Mouse (Mus musculus): ENCODE data around the gene Prickle4. TPM values are rescaled to one million over a fixed set of nuclear protein-coding genes. Genes with fewer than 3 reads are reported as not detected.

Gene Prickle4
- 2.7 and 3.4 TPM in 2 replicates for polyA plus RNA-seq (2012; rRNA removed)

GRCm38 (mm10) chr17:47694503-47695336, at the start of gene Prickle4:
Gene Prickle4, minus strand, starts transcription at chr17:47694736.
- Histone ChIP-seq H3K36me3 (ENCODE audit: control insufficient read depth, insufficient read depth, low read length) (no peaks in the 10 kb centered on the region), H3K27ac (ENCODE audit: control insufficient read depth, insufficient read depth, low read depth, low read length) (peak within 1 kb of the TSS; percentile 46; the same call in 1 of the 2 replicates), H3K4me1 (ENCODE audit: control insufficient read depth, insufficient read depth, low read length) (peaks cover 13% of the 10 kb centered on the region), H3K27me3 (ENCODE audit: control insufficient read depth, insufficient read depth, low read length) (no peaks in the 10 kb centered on the region), H3K4me3 (ENCODE audit: control insufficient read depth, low read depth, low read length) (peak within 1 kb of the TSS; percentile 91)
- peak; percentile 54 for TF ChIP-seq POLR2A (IDR thresholded peaks at IDR 0.05; ENCODE audit: control insufficient read depth, low read depth, low read length)
- TF ChIP-seq CTCF (IDR thresholded peaks at IDR 0.05; ENCODE audit: control insufficient read depth, insufficient read depth, insufficient replicate concordance, low read depth, low read length) = peak; percentile 62; the same call in 1 of the 2 replicates

- H3K4me3 ChIP-seq (ENCODE audit: control insufficient read depth, low read depth, low read length) = peak overlapping the region; percentile 22; the same call in 1 of the 2 replicates
- no peak for TF ChIP-seq CTCF (IDR thresholded peaks at IDR 0.05; ENCODE audit: control insufficient read depth, insufficient read depth, insufficient replicate concordance, low read depth, low read length)
- no peak for TF ChIP-seq POLR2A (IDR thresholded peaks at IDR 0.05; ENCODE audit: control insufficient read depth, low read depth, low read length)
- H3K27ac ChIP-seq (ENCODE audit: control insufficient read depth, insufficient read depth, low read depth, low read length) = no peak overlapping the region
- H3K4me1 ChIP-seq (ENCODE audit: control insufficient read depth, insufficient read depth, low read length) = peaks cover 7% of the 10 kb centered on the region
- H3K36me3 ChIP-seq (ENCODE audit: control insufficient read depth, insufficient read depth, low read length) = no peaks in the 10 kb centered on the region
- no peaks in the 10 kb centered on the region for H3K27me3 ChIP-seq (ENCODE audit: control insufficient read depth, insufficient read depth, low read length)
Observed at GRCm38 (mm10) chr17:47744086-47744485, 49.5 kb upstream of the Prickle4 start.

- H3K27ac ChIP-seq (ENCODE audit: control insufficient read depth, insufficient read depth, low read depth, low read length) = no peak overlapping the region
- peak; percentile 51; the same call in 1 of the 2 replicates for TF ChIP-seq CTCF (IDR thresholded peaks at IDR 0.05; ENCODE audit: control insufficient read depth, insufficient read depth, insufficient replicate concordance, low read depth, low read length)
- no peak for TF ChIP-seq POLR2A (IDR thresholded peaks at IDR 0.05; ENCODE audit: control insufficient read depth, low read depth, low read length)
- H3K36me3 ChIP-seq (ENCODE audit: control insufficient read depth, insufficient read depth, low read length) = no peaks in the 10 kb centered on the region
- peaks cover 12% of the 10 kb centered on the region for H3K4me1 ChIP-seq (ENCODE audit: control insufficient read depth, insufficient read depth, low read length)
- H3K4me3 ChIP-seq (ENCODE audit: control insufficient read depth, low read depth, low read length) = no peak overlapping the region
- no peaks in the 10 kb centered on the region for H3K27me3 ChIP-seq (ENCODE audit: control insufficient read depth, insufficient read depth, low read length)
Observed at GRCm38 (mm10) chr17:47742991-47743734, 48.6 kb upstream of the Prickle4 start.

GRCm38 (mm10) chr17:47740186-47740585, 45.6 kb upstream of the Prickle4 start:
- TF ChIP-seq CTCF (IDR thresholded peaks at IDR 0.05; ENCODE audit: control insufficient read depth, insufficient read depth, insufficient replicate concordance, low read depth, low read length) = no peak
- TF ChIP-seq POLR2A (IDR thresholded peaks at IDR 0.05; ENCODE audit: control insufficient read depth, low read depth, low read length) = no peak
- Histone ChIP-seq H3K27me3 (ENCODE audit: control insufficient read depth, insufficient read depth, low read length) (no peaks in the 10 kb centered on the region), H3K4me1 (ENCODE audit: control insufficient read depth, insufficient read depth, low read length) (peaks cover 16% of the 10 kb centered on the region), H3K27ac (ENCODE audit: control insufficient read depth, insufficient read depth, low read depth, low read length) (no peak overlapping the region), H3K4me3 (ENCODE audit: control insufficient read depth, low read depth, low read length) (no peak overlapping the region), H3K36me3 (ENCODE audit: control insufficient read depth, insufficient read depth, low read length) (no peaks in the 10 kb centered on the region)

GRCm38 (mm10) chr17:47738879-47739798, 44.6 kb upstream of the Prickle4 start:
- Histone ChIP-seq H3K36me3 (ENCODE audit: control insufficient read depth, insufficient read depth, low read length) (no peaks in the 10 kb centered on the region), H3K27ac (ENCODE audit: control insufficient read depth, insufficient read depth, low read depth, low read length) (no peak overlapping the region), H3K27me3 (ENCODE audit: control insufficient read depth, insufficient read depth, low read length) (no peaks in the 10 kb centered on the region), H3K4me3 (ENCODE audit: control insufficient read depth, low read depth, low read length) (peak overlapping the region; percentile 90), H3K4me1 (ENCODE audit: control insufficient read depth, insufficient read depth, low read length) (peaks cover 16% of the 10 kb centered on the region)
- TF ChIP-seq CTCF (IDR thresholded peaks at IDR 0.05; ENCODE audit: control insufficient read depth, insufficient read depth, insufficient replicate concordance, low read depth, low read length) (no peak), POLR2A (IDR thresholded peaks at IDR 0.05; ENCODE audit: control insufficient read depth, low read depth, low read length) (no peak)

GRCm38 (mm10) chr17:47738066-47738878, 43.7 kb upstream of the Prickle4 start:
- H3K4me1 ChIP-seq (ENCODE audit: control insufficient read depth, insufficient read depth, low read length) = peaks cover 14% of the 10 kb centered on the region
- TF ChIP-seq POLR2A (IDR thresholded peaks at IDR 0.05; ENCODE audit: control insufficient read depth, low read depth, low read length) (no peak), CTCF (IDR thresholded peaks at IDR 0.05; ENCODE audit: control insufficient read depth, insufficient read depth, insufficient replicate concordance, low read depth, low read length) (no peak)
- H3K27me3 ChIP-seq (ENCODE audit: control insufficient read depth, insufficient read depth, low read length) = no peaks in the 10 kb centered on the region
- H3K4me3 ChIP-seq (ENCODE audit: control insufficient read depth, low read depth, low read length) = peak overlapping the region; percentile 90
- peak overlapping the region; percentile 57; the same call in 1 of the 2 replicates for H3K27ac ChIP-seq (ENCODE audit: control insufficient read depth, insufficient read depth, low read depth, low read length)
- no peaks in the 10 kb centered on the region for H3K36me3 ChIP-seq (ENCODE audit: control insufficient read depth, insufficient read depth, low read length)

Measured in testis, adult 2 months (tissue).